Mouse (Mus musculus) hindbrain, embryonic 14.5 days (tissue): ENCODE data around the gene Gpr137. TPM values are rescaled to one million over a fixed set of nuclear protein-coding genes. Genes with fewer than 3 reads are reported as not detected.

Source experiments
- ATAC-seq: fragments of 200-750 bp; cut with Nextera tagmentation; 2 replicates; pipeline ENCODE4 v1.8.0; 2017; ENCODE audit warnings: moderate number of reproducible peaks, mild to moderate bottlenecking, moderate TSS enrichment, moderate library complexity; ENCODE audit not compliant: low FRiP score
- DNase-seq: peaks from one replicate; pipeline ENCODE4 v3.0.0-alpha.2; 2015; ENCODE audit warnings: low spot score
- H3K27ac ChIP-seq: fragments of 300-500 bp; sonication (generic); 2 replicates; pipeline ENCODE4 v1.5.1; 2014; ENCODE audit warnings: mild to moderate bottlenecking, moderate library complexity
- H3K27me3 ChIP-seq: fragments of 300-500 bp; sonication (generic); 2 replicates; pipeline ENCODE4 v1.6.1; 2014; ENCODE audit warnings: mild to moderate bottlenecking, low read length, mixed read lengths; ENCODE audit not compliant: control insufficient read depth, insufficient read depth
- H3K36me3 ChIP-seq: fragments of 300-500 bp; sonication (generic); replicated peaks from 2 replicates; pipeline ENCODE4 v1.6.1; 2014; ENCODE audit not compliant: control insufficient read depth, insufficient read depth
- H3K4me1 ChIP-seq: fragments of 300-500 bp; sonication (generic); replicated peaks from 2 replicates; pipeline ENCODE4 v1.6.1; 2014; ENCODE audit warnings: antibody characterized with exemption, low read length, mixed read lengths; ENCODE audit not compliant: control insufficient read depth, insufficient read depth
- H3K4me2 ChIP-seq: fragments of 300-500 bp; sonication (generic); replicated peaks from 2 replicates; pipeline ENCODE4 v1.6.1; 2014; ENCODE audit warnings: mild to moderate bottlenecking, moderate library complexity
- H3K4me3 ChIP-seq: fragments of 300-500 bp; sonication (generic); replicated peaks from 2 replicates; pipeline ENCODE4 v1.5.1; 2014; ENCODE audit warnings: mild to moderate bottlenecking, low read length
- H3K9ac ChIP-seq: fragments of 300-500 bp; sonication (generic); 2 replicates; pipeline ENCODE4 v1.6.1; 2014
- H3K9me3 ChIP-seq: fragments of 300-500 bp; sonication (generic); 2 replicates; pipeline ENCODE4 v1.6.1; 2016; ENCODE audit warnings: low read length; ENCODE audit not compliant: control insufficient read depth
- WGBS: fragments of 180-500 bp; shearing (Covaris S2); extraction: QIAGEN DNeasy Blood & Tissue Kit; methylation state at CpG from one replicate; pipeline ENCODE4 v1.1.7; 2014; 5-methylcytosine and 5-hydroxymethylcytosine counted together
- polyA plus RNA-seq: library from polyadenylated mRNA; unstranded; fragments of >200 nt; fragmentation: Nextera tagmentation; extraction: Ambion mirVana; gene quantifications from 2 replicates; pipeline ENCODE4 v1.2.1, GENCODE M21; 2014

The Gpr137 gene
- polyA plus RNA-seq, 1 experiment from 2014 or later: 60.2 TPM

DNA sequence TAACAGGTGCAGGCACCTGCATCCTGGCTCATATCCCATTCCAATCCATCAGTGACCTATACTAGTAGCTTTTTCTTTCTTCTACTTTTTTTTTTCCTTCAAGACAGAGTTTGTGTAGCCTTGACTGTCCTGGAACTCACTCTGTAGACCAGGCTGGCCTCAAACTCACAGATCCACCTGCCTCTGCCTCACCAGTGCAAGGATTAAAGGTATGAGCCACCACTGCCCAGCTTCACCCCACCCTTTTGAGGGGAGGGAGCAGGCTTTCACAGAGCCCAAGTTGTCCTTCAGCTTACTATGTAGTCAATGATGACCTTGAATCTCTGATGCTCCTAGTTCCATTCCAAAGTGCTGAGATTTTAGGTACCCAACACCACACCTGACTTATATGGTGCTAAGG lies 22.8 kb downstream of the Gpr137 start:
- Histone ChIP-seq H3K4me1 (peaks cover 22% of the 10 kb centered on the region), H3K4me3 (no peak overlapping the region), H3K36me3 (no peaks in the 10 kb centered on the region; the same call in 1 of the 2 replicates), H3K27me3 (peaks cover 21% of the 10 kb centered on the region), H3K4me2 (no peak overlapping the region; the same call in 1 of the 2 replicates), H3K9me3 (no peaks in the 10 kb centered on the region), H3K9ac (no peak overlapping the region), H3K27ac (no peak overlapping the region)
- DNase-seq (no peak), ATAC-seq (no peak)

DNA sequence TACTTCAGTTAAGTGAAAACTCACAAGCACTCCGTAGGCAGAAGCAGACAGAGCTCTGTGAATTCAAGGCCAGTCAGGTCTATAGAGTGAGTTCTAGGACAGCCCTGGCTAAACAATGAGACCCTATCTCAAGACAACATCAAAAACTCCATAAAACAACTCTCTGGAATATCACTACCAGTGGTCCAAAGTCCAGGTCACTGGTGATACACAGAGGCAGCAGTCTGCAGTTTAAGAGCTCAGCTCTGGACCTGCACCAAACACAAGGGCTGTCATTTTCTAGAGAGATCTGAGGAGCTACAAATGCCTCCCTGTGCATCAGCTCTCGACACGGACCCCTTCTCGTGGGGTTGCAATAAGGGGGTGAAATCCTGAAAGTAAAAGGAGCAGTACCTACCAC lies 24.0 kb downstream of the Gpr137 start:
- Histone ChIP-seq H3K27ac (no peak overlapping the region), H3K27me3 (peaks cover 10% of the 10 kb centered on the region), H3K4me1 (peaks cover 22% of the 10 kb centered on the region), H3K4me2 (no peak overlapping the region), H3K36me3 (peaks cover 10% of the 10 kb centered on the region), H3K9me3 (no peaks in the 10 kb centered on the region), H3K4me3 (no peak overlapping the region), H3K9ac (no peak overlapping the region)
- ATAC-seq (no peak), DNase-seq (no peak)
- WGBS: 91% methylated on average over 4 of the region's 4 CpGs

DNA sequence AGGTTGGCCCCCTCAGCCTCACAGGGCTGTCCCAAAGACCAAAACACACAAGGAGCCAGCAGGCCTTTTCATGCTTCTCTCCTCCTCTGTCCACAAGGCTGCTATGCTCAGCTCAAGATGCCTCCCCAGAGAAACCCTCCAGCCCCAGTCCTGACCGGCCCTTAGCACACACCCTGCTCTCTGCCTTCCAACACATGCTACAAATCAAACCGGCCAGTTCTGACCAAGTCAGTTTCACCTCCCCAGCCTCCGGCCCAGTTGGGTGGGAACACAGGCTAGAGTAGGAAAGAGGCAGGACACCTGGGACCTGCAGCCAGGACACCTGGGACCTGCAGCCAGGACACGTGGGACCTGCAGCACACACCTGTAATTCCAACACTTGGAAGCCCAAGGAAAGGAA lies 25.8 kb downstream of the Gpr137 start:
- no peak overlapping the region for H3K27ac ChIP-seq
- DNase-seq: no peak
- no peak overlapping the region for H3K4me2 ChIP-seq
- peaks cover 28% of the 10 kb centered on the region for H3K36me3 ChIP-seq
- no peak overlapping the region for H3K9ac ChIP-seq
- no peaks in the 10 kb centered on the region for H3K27me3 ChIP-seq
- no peak for ATAC-seq
- H3K9me3 ChIP-seq: no peaks in the 10 kb centered on the region
- WGBS: 84% methylated on average over 4 of the region's 4 CpGs
- H3K4me1 ChIP-seq: peaks cover 18% of the 10 kb centered on the region
- H3K4me3 ChIP-seq: no peak overlapping the region

DNA sequence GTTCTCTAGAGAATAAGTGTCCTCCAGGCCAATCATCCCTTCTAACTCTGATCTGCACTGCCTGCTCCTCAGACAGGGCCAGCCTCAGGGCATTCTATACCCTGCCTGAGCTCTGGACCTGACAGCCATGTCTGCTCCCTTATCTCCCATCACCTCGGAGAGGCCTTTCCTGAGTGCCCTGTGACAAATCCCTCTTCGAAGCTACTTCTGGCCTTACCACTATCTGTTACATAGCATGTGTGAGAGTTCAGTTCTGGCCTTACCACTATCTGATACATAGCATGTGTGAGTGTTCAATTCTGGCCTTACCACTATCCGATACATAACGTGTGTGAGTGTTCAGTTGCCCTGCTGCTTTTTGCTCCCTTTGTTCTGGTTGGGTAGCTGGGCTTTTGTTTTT lies 27.0 kb downstream of the Gpr137 start:
- DNase-seq: no peak
- no peaks in the 10 kb centered on the region for H3K9me3 ChIP-seq
- H3K9ac ChIP-seq: no peak overlapping the region
- peaks cover 34% of the 10 kb centered on the region for H3K36me3 ChIP-seq
- peaks cover 16% of the 10 kb centered on the region for H3K4me1 ChIP-seq
- no peaks in the 10 kb centered on the region for H3K27me3 ChIP-seq
- 91% methylated on average over 4 of the region's 4 CpGs for WGBS
- ATAC-seq: no peak
- H3K4me2 ChIP-seq: no peak overlapping the region
- H3K27ac ChIP-seq: no peak overlapping the region
- H3K4me3 ChIP-seq: no peak overlapping the region

DNA sequence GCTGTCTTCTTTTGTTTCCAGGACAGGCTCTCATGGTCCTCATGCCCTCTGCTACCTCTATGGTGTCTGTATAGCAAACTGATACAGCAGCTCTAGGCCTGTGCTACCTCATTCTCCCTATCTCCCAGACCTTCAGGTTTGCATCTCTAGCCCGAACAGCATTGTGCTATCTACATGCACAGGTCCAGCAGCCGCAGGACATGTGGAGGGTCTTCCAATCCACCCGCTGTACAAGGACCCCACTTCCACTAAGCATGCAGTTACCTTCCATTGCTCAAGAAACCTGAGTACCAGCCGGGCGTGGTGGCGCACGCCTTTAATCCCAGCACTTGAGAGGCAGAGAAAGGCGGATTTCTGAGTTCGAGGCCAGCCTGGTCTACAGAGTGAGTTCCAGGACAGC lies 27.7 kb downstream of the Gpr137 start:
- Histone ChIP-seq H3K4me2 (no peak overlapping the region), H3K9ac (no peak overlapping the region), H3K27me3 (no peaks in the 10 kb centered on the region), H3K9me3 (no peaks in the 10 kb centered on the region), H3K36me3 (peaks cover 34% of the 10 kb centered on the region), H3K27ac (no peak overlapping the region), H3K4me3 (no peak overlapping the region), H3K4me1 (peaks cover 9% of the 10 kb centered on the region)
- DNase-seq (no peak), ATAC-seq (no peak)
- WGBS: 96% methylated on average over 9 of the region's 9 CpGs

DNA sequence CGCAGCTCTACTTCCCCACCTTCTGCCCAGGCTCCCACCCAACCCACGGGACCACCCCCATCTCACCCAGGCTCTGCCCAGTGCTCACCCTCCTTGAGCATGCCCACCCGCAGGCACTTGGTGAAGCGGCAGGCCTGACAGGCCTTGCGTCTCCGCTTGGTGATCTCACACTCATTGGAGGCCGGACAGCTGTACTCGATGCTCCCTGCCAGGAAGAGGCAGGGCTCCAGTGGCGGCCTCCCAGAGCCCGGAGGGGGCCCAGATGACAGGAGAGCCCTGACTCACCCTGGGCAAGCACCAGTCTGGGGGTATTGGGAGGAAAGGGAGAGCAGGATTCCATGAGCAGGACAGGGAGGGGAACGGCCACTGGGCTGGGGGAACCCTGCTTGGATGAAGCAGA lies 28.3 kb downstream of the Gpr137 start:
- Histone ChIP-seq H3K4me1 (peaks cover 10% of the 10 kb centered on the region; the same call in 1 of the 2 replicates), H3K4me3 (no peak overlapping the region), H3K36me3 (peaks cover 34% of the 10 kb centered on the region), H3K9ac (no peak overlapping the region), H3K4me2 (no peak overlapping the region), H3K27me3 (no peaks in the 10 kb centered on the region), H3K27ac (no peak overlapping the region), H3K9me3 (no peaks in the 10 kb centered on the region)
- ATAC-seq: no peak
- WGBS: 89% methylated on average over 11 of the region's 11 CpGs
- no peak for DNase-seq

DNA sequence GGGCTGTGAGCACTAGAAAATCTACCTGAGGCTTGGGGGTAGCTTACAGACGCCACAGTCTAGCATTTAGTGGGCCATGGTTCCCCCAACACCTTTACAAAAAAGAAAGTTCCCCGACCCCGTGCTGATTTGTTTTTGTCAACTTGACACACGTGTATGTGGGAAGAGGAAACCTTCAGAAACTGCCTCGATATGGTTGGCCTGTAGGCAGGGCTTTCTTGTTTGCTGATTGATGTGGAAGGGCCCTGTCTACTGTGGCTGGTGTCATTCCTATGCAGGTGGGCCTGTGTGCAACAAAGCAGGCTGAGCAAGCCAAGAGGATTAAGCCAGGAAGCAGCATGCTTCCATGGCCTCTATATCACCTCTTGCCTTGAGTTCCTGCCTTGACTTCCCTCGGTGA lies 29.2 kb downstream of the Gpr137 start:
- H3K27me3 ChIP-seq: no peaks in the 10 kb centered on the region
- no peak overlapping the region for H3K4me2 ChIP-seq
- H3K36me3 ChIP-seq: peaks cover 34% of the 10 kb centered on the region
- WGBS: 89% methylated on average over 6 of the region's 6 CpGs
- no peak overlapping the region for H3K4me3 ChIP-seq
- peaks cover 19% of the 10 kb centered on the region for H3K4me1 ChIP-seq
- ATAC-seq (no peak), DNase-seq (no peak)
- no peak overlapping the region for H3K9ac ChIP-seq
- no peaks in the 10 kb centered on the region for H3K9me3 ChIP-seq
- no peak overlapping the region for H3K27ac ChIP-seq

DNA sequence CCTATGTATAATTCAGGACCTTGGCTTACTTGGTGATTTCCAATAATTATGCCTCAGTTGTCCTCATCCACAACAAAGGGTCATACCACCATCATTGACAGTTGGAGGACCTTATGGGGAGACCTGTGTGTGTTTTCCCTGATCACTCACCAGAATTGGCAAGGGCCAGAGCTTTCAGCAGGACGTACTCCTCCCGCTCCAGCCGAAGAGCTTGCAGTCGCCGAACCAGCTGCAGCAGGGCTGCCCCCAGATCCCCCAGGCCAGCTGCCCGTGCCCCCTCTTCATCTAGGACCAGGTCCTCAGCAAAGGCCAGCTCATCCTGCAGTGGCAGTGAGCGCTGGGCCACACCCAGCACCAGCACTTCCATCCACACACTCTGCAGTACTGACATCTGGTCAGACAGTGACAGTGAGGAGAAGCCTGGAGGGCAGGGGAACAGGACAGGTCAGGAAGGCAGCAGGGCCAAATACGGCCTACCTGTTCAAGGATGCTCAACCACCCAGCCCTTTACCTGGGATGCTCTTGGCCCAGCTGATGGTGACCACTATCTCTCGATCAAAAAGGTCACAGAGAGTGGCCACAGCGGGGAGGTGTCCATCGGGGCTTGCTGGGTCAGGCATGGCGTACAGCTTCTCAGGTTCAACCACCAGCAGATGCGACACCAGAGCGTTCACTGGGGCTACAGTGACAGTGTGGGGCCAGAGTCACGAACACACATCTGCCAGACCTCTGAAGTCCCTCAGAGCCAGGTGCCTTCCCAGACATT lies 29.9 kb downstream of the Gpr137 start:
- no peak for DNase-seq
- H3K27ac ChIP-seq: no peak overlapping the region
- WGBS: 96% methylated on average over 15 of the region's 15 CpGs
- peaks cover 25% of the 10 kb centered on the region for H3K4me1 ChIP-seq
- H3K36me3 ChIP-seq: peaks cover 35% of the 10 kb centered on the region
- ATAC-seq: no peak
- no peak overlapping the region for H3K4me3 ChIP-seq
- no peaks in the 10 kb centered on the region for H3K9me3 ChIP-seq
- H3K4me2 ChIP-seq: no peak overlapping the region
- no peaks in the 10 kb centered on the region for H3K27me3 ChIP-seq
- H3K9ac ChIP-seq: no peak overlapping the region

DNA sequence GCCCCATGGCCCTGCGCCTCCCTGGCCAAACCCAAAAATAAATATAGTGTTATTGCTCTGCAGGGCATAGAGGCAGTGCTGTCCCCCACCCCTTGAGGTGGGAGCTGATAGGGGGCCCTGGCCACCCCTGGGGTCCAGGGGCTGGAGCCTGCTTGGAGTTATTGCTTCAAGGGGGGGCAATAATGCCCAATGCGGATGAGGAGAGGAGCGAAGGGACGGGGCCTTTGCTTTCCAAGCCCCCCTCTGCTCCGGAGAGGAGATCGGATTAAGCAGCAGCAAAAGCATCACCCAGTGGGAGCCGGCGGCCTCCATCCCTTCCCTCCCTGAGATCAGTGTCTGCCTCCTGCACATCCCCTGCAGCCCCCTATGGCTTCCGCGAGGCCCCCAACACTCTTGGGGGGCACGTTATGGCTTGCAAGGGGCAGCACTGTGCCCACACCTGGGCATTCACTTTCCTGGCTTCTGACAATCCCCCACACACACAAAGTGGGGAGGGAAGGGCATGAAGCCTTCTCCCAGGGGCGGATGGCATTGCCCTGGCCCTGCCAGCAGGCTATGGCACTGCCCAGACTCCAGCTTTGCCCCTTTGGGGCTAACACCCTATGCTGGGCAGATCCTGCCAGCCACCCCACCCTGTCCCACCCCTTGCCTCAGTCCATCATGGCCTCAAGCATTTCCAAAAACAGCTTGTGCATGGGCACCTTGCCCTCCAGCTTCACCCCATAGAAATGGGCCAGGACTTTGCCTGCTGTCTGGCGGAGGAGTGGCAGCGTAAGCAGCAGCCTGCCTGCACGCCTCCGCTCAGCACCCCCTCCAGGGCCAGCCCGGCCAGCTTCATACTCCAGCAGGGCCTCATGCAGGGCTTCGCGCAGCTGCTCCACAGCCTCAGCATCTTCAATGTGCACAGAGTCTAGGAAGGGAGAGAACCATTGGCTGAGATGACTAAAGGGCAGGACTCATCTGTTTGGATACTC lies 30.9 kb downstream of the Gpr137 start:
- ATAC-seq: no peak
- H3K27ac ChIP-seq: no peak overlapping the region
- no peak overlapping the region for H3K4me3 ChIP-seq

More for the DNA sequence above, 30.9 kb downstream of the Gpr137 start:
- WGBS: 86% methylated on average over 19 of the region's 19 CpGs
- Histone ChIP-seq H3K4me2 (peak overlapping the region; percentile 94), H3K9me3 (no peaks in the 10 kb centered on the region), H3K9ac (no peak overlapping the region), H3K4me1 (peaks cover 27% of the 10 kb centered on the region), H3K27me3 (no peaks in the 10 kb centered on the region), H3K36me3 (peaks cover 45% of the 10 kb centered on the region)
- DNase-seq: no peak
